Mouse (Mus musculus) splenic B cell, adult 2 months (primary cell): ENCODE data around the gene Angptl8.

Experiments used
- DNase-seq: peaks from one replicate; pipeline ENCODE4 v3.0.0-alpha.2; 2011; ENCODE audit warnings: low read depth, low spot score
- H3K27me3 ChIP-seq: 2 replicates; pipeline ENCODE4 v1.6.1; 2012; ENCODE audit warnings: mild to moderate bottlenecking, low read length, moderate library complexity, mixed read lengths; ENCODE audit not compliant: control insufficient read depth, poor library complexity, insufficient read depth, severe bottlenecking
- H3K36me3 ChIP-seq: 2 replicates; pipeline ENCODE4 v1.6.1; 2012; ENCODE audit warnings: mild to moderate bottlenecking, low read length, moderate library complexity, mixed read lengths; ENCODE audit not compliant: control insufficient read depth, poor library complexity, insufficient read depth, severe bottlenecking

Angptl8 gene

DNA sequence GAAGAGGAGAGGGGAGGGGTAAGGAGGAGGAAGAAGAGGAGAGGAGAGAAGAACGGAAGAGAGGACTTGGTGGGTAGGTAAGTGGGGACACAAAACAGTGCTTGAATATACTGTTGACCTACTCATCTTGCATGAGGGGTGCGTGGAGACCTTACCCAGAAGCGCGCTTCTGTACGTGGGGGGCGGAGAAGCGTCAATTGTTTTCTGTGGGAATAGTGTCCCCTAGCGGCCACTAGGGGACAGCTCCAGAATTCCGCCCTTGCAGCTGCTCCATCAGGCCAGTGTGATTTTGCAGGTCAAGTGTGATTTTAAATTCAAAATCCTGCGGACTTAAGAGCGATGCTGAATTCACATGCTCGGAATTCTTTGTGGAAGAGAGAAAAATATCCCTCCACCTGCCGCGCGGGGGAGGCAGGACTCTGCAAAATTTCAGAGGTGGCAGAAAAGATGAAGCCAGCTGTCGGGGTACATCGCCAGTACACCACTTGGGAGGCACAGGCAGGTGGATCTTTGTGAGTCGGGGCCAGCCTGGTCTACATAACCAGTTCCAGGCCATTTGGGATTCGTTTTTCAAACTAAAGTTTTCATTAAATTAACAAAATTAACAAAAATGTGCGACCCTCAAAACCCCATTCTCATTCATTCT lies 35.7 kb downstream of the Angptl8 start:
- Histone ChIP-seq H3K27me3 (no peaks in the 10 kb centered on the region), H3K36me3 (no peaks in the 10 kb centered on the region)
- peak; percentile 60 for DNase-seq

DNA sequence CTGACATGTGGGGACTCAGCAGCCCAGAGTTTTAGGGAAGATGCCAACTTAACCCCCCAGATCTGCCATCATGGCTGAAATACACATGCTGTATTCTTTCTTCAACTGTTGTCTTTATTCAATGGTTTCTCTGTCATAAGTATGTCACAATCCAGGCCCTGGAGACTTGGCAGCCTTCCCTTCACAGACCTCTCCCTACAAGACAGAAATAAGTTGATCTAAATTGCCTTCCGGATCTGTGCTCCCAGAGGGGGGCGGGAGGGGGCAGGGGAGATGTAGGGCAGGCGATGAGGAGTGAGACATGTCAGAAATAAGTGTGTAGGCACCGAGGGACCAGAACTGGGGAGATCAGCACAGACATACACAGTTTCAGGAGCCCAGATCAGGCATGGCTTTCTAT lies 36.9 kb downstream of the Angptl8 start:
- Histone ChIP-seq H3K36me3 (no peaks in the 10 kb centered on the region), H3K27me3 (no peaks in the 10 kb centered on the region)
- DNase-seq = no peak

DNA sequence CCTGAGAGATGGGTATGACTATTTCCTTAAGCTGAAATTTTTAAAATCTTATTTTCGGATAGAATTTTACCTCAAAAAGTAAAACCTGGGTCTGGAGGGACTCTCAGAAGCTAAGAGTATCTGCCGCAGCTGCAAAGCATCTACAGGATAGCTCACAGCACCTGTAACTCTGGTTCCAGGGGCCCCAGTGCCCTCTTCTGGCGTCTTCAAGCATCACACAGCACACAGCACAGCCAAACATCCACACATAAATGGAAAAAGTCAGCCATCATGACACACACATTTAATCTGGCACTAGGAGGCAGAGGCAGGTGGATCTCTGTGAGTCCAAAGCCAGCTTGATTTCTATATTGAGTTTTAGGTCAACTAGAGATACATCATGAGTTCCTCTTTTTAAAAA lies 41.3 kb downstream of the Angptl8 start:
- DNase-seq = no peak
- no peaks in the 10 kb centered on the region for H3K36me3 ChIP-seq
- no peaks in the 10 kb centered on the region for H3K27me3 ChIP-seq
